Mouse (Mus musculus) stomach, embryonic 15.5 days (tissue): ENCODE results near the gene Hhipl2. TPM values are rescaled to one million over a fixed set of nuclear protein-coding genes. Genes with fewer than 3 reads are reported as not detected.

ENCODE experiments used
- ATAC-seq: fragments of 200-750 bp; cut with Nextera tagmentation; 2 replicates; pipeline ENCODE4 v1.8.0; 2017; ENCODE audit warnings: low read depth, moderate number of reproducible peaks, moderate TSS enrichment; ENCODE audit not compliant: insufficient read depth, low FRiP score
- H3K27ac ChIP-seq: fragments of 300-500 bp; sonication (generic); 2 replicates; pipeline ENCODE4 v1.5.1; 2015; ENCODE audit warnings: mild to moderate bottlenecking, inconsistent platforms
- H3K27me3 ChIP-seq: fragments of 300-500 bp; sonication (generic); replicated peaks from 2 replicates; pipeline ENCODE4 v1.6.1; 2015; ENCODE audit warnings: inconsistent platforms
- H3K36me3 ChIP-seq: fragments of 300-500 bp; sonication (generic); 2 replicates; pipeline ENCODE4 v1.6.1; 2015; ENCODE audit warnings: inconsistent platforms
- H3K4me1 ChIP-seq: fragments of 300-500 bp; sonication (generic); 2 replicates; pipeline ENCODE4 v1.6.1; 2015; ENCODE audit warnings: inconsistent platforms
- H3K4me2 ChIP-seq: fragments of 300-500 bp; sonication (generic); 2 replicates; pipeline ENCODE4 v1.6.1; 2015; ENCODE audit warnings: mild to moderate bottlenecking, inconsistent platforms
- H3K4me3 ChIP-seq: fragments of 300-500 bp; sonication (generic); replicated peaks from 2 replicates; pipeline ENCODE4 v1.5.1; 2015; ENCODE audit warnings: inconsistent platforms
- H3K9ac ChIP-seq: fragments of 300-500 bp; sonication (generic); 2 replicates; pipeline ENCODE4 v1.6.1; 2015; ENCODE audit warnings: inconsistent platforms
- H3K9me3 ChIP-seq: fragments of 300-500 bp; sonication (generic); 2 replicates; pipeline ENCODE4 v1.6.1; 2016; ENCODE audit warnings: inconsistent platforms
- WGBS: fragments of 180-500 bp; shearing (Covaris S2); methylation state at CpG from one replicate; pipeline ENCODE4 v1.1.7; 2015; 5-methylcytosine and 5-hydroxymethylcytosine counted together
- polyA plus RNA-seq: library from polyadenylated mRNA; unstranded; fragments of >200 nt; fragmentation: Nextera tagmentation; extraction: Ambion mirVana; gene quantifications from 2 replicates; pipeline ENCODE4 v1.2.1, GENCODE M21; 2015

Hhipl2 gene
- polyA plus RNA-seq, 1 experiment from 2014 or later, result 0.67 TPM

GRCm38 (mm10) chr1:183403396-183403795 lies 14.6 kb upstream of the Hhipl2 start:
- 91% methylated on average over 3 of the region's 3 CpGs for WGBS
- peaks cover 48% of the 10 kb centered on the region for H3K36me3 ChIP-seq

GRCm38 (mm10) chr1:183414081-183414727 lies 3.8 kb upstream of the Hhipl2 start:
- Histone ChIP-seq H3K4me1 (no peaks in the 10 kb centered on the region), H3K4me3 (no peak overlapping the region), H3K27ac (no peak overlapping the region), H3K36me3 (peaks cover 22% of the 10 kb centered on the region), H3K9me3 (no peaks in the 10 kb centered on the region), H3K4me2 (no peak overlapping the region), H3K27me3 (no peaks in the 10 kb centered on the region), H3K9ac (no peak overlapping the region)
- no peak for ATAC-seq
- 84% methylated on average over 15 of the region's 15 CpGs for WGBS

More at GRCm38 (mm10) chr1:183403396-183403795, 14.6 kb upstream of the Hhipl2 start:
- Histone ChIP-seq H3K27me3 (no peaks in the 10 kb centered on the region), H3K4me2 (no peak overlapping the region), H3K9me3 (no peaks in the 10 kb centered on the region), H3K4me1 (no peaks in the 10 kb centered on the region), H3K9ac (no peak overlapping the region), H3K4me3 (no peak overlapping the region), H3K27ac (no peak overlapping the region)
- no peak for ATAC-seq

GRCm38 (mm10) chr1:183419741-183420140 lies 1.7 kb downstream of the Hhipl2 start:
- no peak overlapping the region for H3K4me2 ChIP-seq
- H3K36me3 ChIP-seq, result no peaks in the 10 kb centered on the region
- no peaks in the 10 kb centered on the region for H3K4me1 ChIP-seq
- no peak overlapping the region for H3K4me3 ChIP-seq
- H3K27ac ChIP-seq, result no peak overlapping the region
- H3K27me3 ChIP-seq, result no peaks in the 10 kb centered on the region
- no peaks in the 10 kb centered on the region for H3K9me3 ChIP-seq
- no peak for ATAC-seq
- WGBS, result 78% methylated on average over 7 of the region's 7 CpGs
- H3K9ac ChIP-seq, result no peak overlapping the region

GRCm38 (mm10) chr1:183420296-183420695 lies 2.3 kb downstream of the Hhipl2 start:
- 79% methylated on average over 10 of the region's 10 CpGs for WGBS
- Histone ChIP-seq H3K9me3 (no peaks in the 10 kb centered on the region), H3K4me3 (no peak overlapping the region), H3K36me3 (no peaks in the 10 kb centered on the region), H3K9ac (no peak overlapping the region), H3K4me1 (no peaks in the 10 kb centered on the region), H3K4me2 (no peak overlapping the region), H3K27ac (no peak overlapping the region), H3K27me3 (no peaks in the 10 kb centered on the region)
- ATAC-seq, result no peak

GRCm38 (mm10) chr1:183424100-183424499 lies 6.1 kb downstream of the Hhipl2 start:
- Histone ChIP-seq H3K27me3 (no peaks in the 10 kb centered on the region), H3K27ac (no peak overlapping the region), H3K4me1 (no peaks in the 10 kb centered on the region), H3K9ac (no peak overlapping the region), H3K36me3 (no peaks in the 10 kb centered on the region), H3K9me3 (no peaks in the 10 kb centered on the region), H3K4me3 (no peak overlapping the region), H3K4me2 (no peak overlapping the region)
- no peak for ATAC-seq
- WGBS, result 93% methylated on average over 7 of the region's 7 CpGs

- H3K36me3 ChIP-seq, result no peaks in the 10 kb centered on the region
- WGBS, result 73% methylated on average over 9 of the region's 9 CpGs
These were observed 16.9 kb downstream of the Hhipl2 start for GRCm38 (mm10) chr1:183434918-183435317.

GRCm38 (mm10) chr1:183439036-183439435 lies 21.0 kb downstream of the Hhipl2 start:
- 31% methylated on average over 22 of the region's 22 CpGs for WGBS
- Histone ChIP-seq H3K4me1 (no peaks in the 10 kb centered on the region; the same call in 1 of the 2 replicates), H3K4me3 (peak overlapping the region; percentile 21; the same call in 1 of the 2 replicates), H3K27me3 (no peaks in the 10 kb centered on the region), H3K9ac (no peak overlapping the region), H3K9me3 (no peaks in the 10 kb centered on the region), H3K4me2 (peak overlapping the region; percentile 42), H3K36me3 (no peaks in the 10 kb centered on the region), H3K27ac (no peak overlapping the region)
- 0 out of 2 replicates have a peak, but pooled peaks have one; percentile 46 for ATAC-seq

More at GRCm38 (mm10) chr1:183434918-183435317, 16.9 kb downstream of the Hhipl2 start:
- no peak overlapping the region for H3K9ac ChIP-seq
- no peaks in the 10 kb centered on the region; the same call in 1 of the 2 replicates for H3K4me1 ChIP-seq
- H3K4me3 ChIP-seq, result no peak overlapping the region
- no peak for ATAC-seq
- H3K27me3 ChIP-seq, result no peaks in the 10 kb centered on the region
- no peak overlapping the region for H3K4me2 ChIP-seq
- H3K9me3 ChIP-seq, result no peaks in the 10 kb centered on the region
- no peak overlapping the region for H3K27ac ChIP-seq

- no peaks in the 10 kb centered on the region for H3K9me3 ChIP-seq
- ATAC-seq, result peak; percentile 59
- H3K27me3 ChIP-seq, result no peaks in the 10 kb centered on the region
- 0 out of 2 replicates have a peak overlapping the region, but pooled peaks have one; percentile 19 for H3K4me2 ChIP-seq
- H3K9ac ChIP-seq, result no peak overlapping the region
- H3K4me3 ChIP-seq, result no peak overlapping the region
- H3K27ac ChIP-seq, result no peak overlapping the region
- 23% methylated on average over 19 of the region's 19 CpGs for WGBS
- no peaks in the 10 kb centered on the region for H3K36me3 ChIP-seq
- no peaks in the 10 kb centered on the region; the same call in 1 of the 2 replicates for H3K4me1 ChIP-seq
These were observed 24.2 kb downstream of the Hhipl2 start for GRCm38 (mm10) chr1:183442015-183442774.

- no peak overlapping the region for H3K4me2 ChIP-seq
- no peak overlapping the region for H3K27ac ChIP-seq
- H3K9me3 ChIP-seq, result no peaks in the 10 kb centered on the region
- H3K36me3 ChIP-seq, result no peaks in the 10 kb centered on the region
- H3K27me3 ChIP-seq, result no peaks in the 10 kb centered on the region
- WGBS, result 18% methylated on average over 3 of the region's 3 CpGs
- no peak overlapping the region for H3K4me3 ChIP-seq
- ATAC-seq, result no peak
- H3K4me1 ChIP-seq, result no peaks in the 10 kb centered on the region
- H3K9ac ChIP-seq, result no peak overlapping the region
These were observed 35.1 kb downstream of the Hhipl2 start for GRCm38 (mm10) chr1:183453066-183453465.

Other genes starting within 250 kb of the Hhipl2 start
- gene Disp1, start 196.7 kb upstream of the Hhipl2 start, polyA plus RNA-seq, result 8.6 and 11.7 TPM in 2 replicates
- 37.1 and 45.1 TPM in 2 replicates for gene Aida, start 121.6 kb upstream of the Hhipl2 start, polyA plus RNA-seq
- 39.0 and 41.6 TPM in 2 replicates for gene Brox, start 120.9 kb upstream of the Hhipl2 start, polyA plus RNA-seq
- gene Mia3, start 48.7 kb upstream of the Hhipl2 start, polyA plus RNA-seq, result 90.0 and 103 TPM in 2 replicates
- gene Taf1a, start 29.2 kb upstream of the Hhipl2 start, polyA plus RNA-seq, result 18.6 and 19.0 TPM in 2 replicates